Mouse (Mus musculus) forebrain, embryonic 16.5 days (tissue): ENCODE measurements at regions not wholly inside any gene's neighbourhood (a gene's known extent, or its start where the extent isn't known, plus 50 kb on each side); places are given as distances from the start of the nearest gene placed in this dataset.

ENCODE experiments used
- ATAC-seq: fragments of 200-750 bp; cut with Nextera tagmentation; 2 replicates; pipeline ENCODE4 v1.8.0; 2017; ENCODE audit warnings: mild to moderate bottlenecking, moderate library complexity
- H3K27ac ChIP-seq: fragments of 300-500 bp; sonication (generic); 2 replicates; pipeline ENCODE4 v1.5.1; 2014; ENCODE audit warnings: low read length, control low read depth
- H3K27me3 ChIP-seq: fragments of 300-500 bp; sonication (generic); replicated peaks from 2 replicates; pipeline ENCODE4 v1.6.1; 2014; ENCODE audit warnings: low read length; ENCODE audit not compliant: control insufficient read depth, insufficient read depth
- H3K36me3 ChIP-seq: fragments of 300-500 bp; sonication (generic); 2 replicates; pipeline ENCODE4 v1.6.1; 2014; ENCODE audit not compliant: control insufficient read depth, insufficient read depth
- H3K4me1 ChIP-seq: fragments of 300-500 bp; sonication (generic); replicated peaks from 2 replicates; pipeline ENCODE4 v1.6.1; 2014; ENCODE audit warnings: low read length; ENCODE audit not compliant: control insufficient read depth, insufficient read depth
- H3K4me2 ChIP-seq: fragments of 300-500 bp; sonication (generic); 2 replicates; pipeline ENCODE4 v1.6.1; 2014; ENCODE audit warnings: mild to moderate bottlenecking, low read length, control low read depth
- H3K4me3 ChIP-seq: fragments of 300-500 bp; sonication (generic); replicated peaks from 2 replicates; pipeline ENCODE4 v1.5.1; 2014; ENCODE audit warnings: mild to moderate bottlenecking, low read length, control low read depth
- H3K9ac ChIP-seq: fragments of 300-500 bp; sonication (generic); replicated peaks from 2 replicates; pipeline ENCODE4 v1.6.1; 2014; ENCODE audit warnings: low read depth, low read length, control low read depth
- H3K9me3 ChIP-seq: fragments of 300-500 bp; sonication (generic); 2 replicates; pipeline ENCODE4 v1.6.1; 2016; ENCODE audit warnings: low read length; ENCODE audit not compliant: control insufficient read depth
- WGBS: fragments of 180-500 bp; shearing (Covaris S2); extraction: QIAGEN DNeasy Blood & Tissue Kit; methylation state at CpG from one replicate; pipeline ENCODE4 v1.1.7; 2014; 5-methylcytosine and 5-hydroxymethylcytosine counted together

- Histone ChIP-seq H3K27me3 (no peaks in the 10 kb centered on the region), H3K4me1 (peaks cover 3% of the 10 kb centered on the region), H3K36me3 (no peaks in the 10 kb centered on the region), H3K9ac (no peak overlapping the region), H3K4me3 (no peak overlapping the region), H3K27ac (no peak overlapping the region), H3K4me2 (no peak overlapping the region), H3K9me3 (no peaks in the 10 kb centered on the region)
- peak; percentile 43; the same call in 1 of the 2 replicates for ATAC-seq
- WGBS = 28% methylated on average over 3 of the region's 3 CpGs
Observed at GRCm38 (mm10) chr12:68541811-68542210, 617.2 kb downstream of the Rps29 start.

- no peak overlapping the region for H3K4me2 ChIP-seq
- no peak for ATAC-seq
- no peaks in the 10 kb centered on the region for H3K4me1 ChIP-seq
- no peak overlapping the region for H3K27ac ChIP-seq
- H3K9me3 ChIP-seq = no peaks in the 10 kb centered on the region
- WGBS = 81% methylated on average over 4 of the region's 4 CpGs
- H3K27me3 ChIP-seq = no peaks in the 10 kb centered on the region
- H3K36me3 ChIP-seq = no peaks in the 10 kb centered on the region
- no peak overlapping the region for H3K4me3 ChIP-seq
- H3K9ac ChIP-seq = no peak overlapping the region
Observed at GRCm38 (mm10) chr12:68500794-68501193, 658.2 kb downstream of the Rps29 start.

GRCm38 (mm10) chr12:68463032-68463431, 696.0 kb downstream of the Rps29 start:
- Histone ChIP-seq H3K36me3 (no peaks in the 10 kb centered on the region), H3K9me3 (peaks cover 5% of the 10 kb centered on the region), H3K9ac (no peak overlapping the region), H3K27ac (no peak overlapping the region), H3K4me1 (no peaks in the 10 kb centered on the region), H3K27me3 (no peaks in the 10 kb centered on the region), H3K4me2 (no peak overlapping the region), H3K4me3 (no peak overlapping the region)
- ATAC-seq = peak; percentile 85
- 54% methylated on average over 4 of the region's 4 CpGs for WGBS

GRCm38 (mm10) chr12:68458196-68458595, 700.8 kb downstream of the Rps29 start:
- no peaks in the 10 kb centered on the region for H3K27me3 ChIP-seq
- no peak overlapping the region for H3K27ac ChIP-seq
- H3K36me3 ChIP-seq = no peaks in the 10 kb centered on the region
- no peaks in the 10 kb centered on the region for H3K4me1 ChIP-seq
- no peak overlapping the region for H3K9ac ChIP-seq
- no peak overlapping the region for H3K4me2 ChIP-seq
- 78% methylated on average over 7 of the region's 7 CpGs for WGBS
- peaks cover 5% of the 10 kb centered on the region for H3K9me3 ChIP-seq
- H3K4me3 ChIP-seq = no peak overlapping the region
- no peak for ATAC-seq

GRCm38 (mm10) chr12:68426601-68427000, 732.4 kb downstream of the Rps29 start:
- Histone ChIP-seq H3K27ac (no peak overlapping the region), H3K4me3 (no peak overlapping the region), H3K9ac (no peak overlapping the region), H3K4me2 (no peak overlapping the region), H3K4me1 (no peaks in the 10 kb centered on the region), H3K36me3 (no peaks in the 10 kb centered on the region), H3K27me3 (no peaks in the 10 kb centered on the region), H3K9me3 (no peaks in the 10 kb centered on the region)
- 76% methylated on average over 1 of the region's 1 CpGs for WGBS
- ATAC-seq = no peak

GRCm38 (mm10) chr12:68425006-68425405, 734.0 kb downstream of the Rps29 start:
- Histone ChIP-seq H3K9ac (no peak overlapping the region), H3K27ac (no peak overlapping the region), H3K4me2 (no peak overlapping the region), H3K36me3 (no peaks in the 10 kb centered on the region), H3K9me3 (no peaks in the 10 kb centered on the region), H3K27me3 (no peaks in the 10 kb centered on the region), H3K4me1 (no peaks in the 10 kb centered on the region), H3K4me3 (no peak overlapping the region)
- ATAC-seq = no peak
